Mouse (Mus musculus): ENCODE data around the gene Hip1. TPM values are rescaled to one million over a fixed set of nuclear protein-coding genes. Genes with fewer than 3 reads are reported as not detected.
A peak's percentile ranks its signal among the peaks of the same experiment; 100 is the strongest.
"Not testable (repeated sequence)": the region's sequence is repeated elsewhere in the genome, so short reads cannot be mapped to it uniquely, and the experiment has no call there.

Gene Hip1
- polyA plus RNA-seq, 1 experiment: 8.0 TPM

DNA sequence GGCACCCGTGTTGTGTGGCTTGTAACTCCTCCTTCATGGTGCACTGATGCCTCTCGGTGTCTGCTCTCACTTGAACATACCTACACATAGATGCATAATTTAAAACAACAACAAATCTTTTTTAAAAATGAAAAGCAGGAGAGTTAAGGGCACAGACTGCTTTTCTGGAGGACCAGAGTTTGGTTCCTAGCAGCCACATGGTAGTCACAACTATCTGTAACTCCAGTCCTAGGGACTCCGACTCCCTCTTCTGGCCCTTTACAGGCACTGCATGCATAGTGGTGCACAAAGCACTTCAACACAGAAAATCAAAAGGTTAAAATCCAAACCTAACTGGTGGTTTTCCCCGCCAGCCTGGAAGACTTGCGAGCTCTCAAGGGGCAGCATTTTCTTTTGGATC is 171.3 kb downstream of the Hip1 start:
- TF ChIP-seq CTCF (IDR thresholded peaks at IDR 0.05; ENCODE audit: extremely low read depth, insufficient read length, insufficient replicate concordance, low read depth, low read length) (no peak; the same call in 1 of the 2 replicates), POLR2A (IDR thresholded peaks at IDR 0.05; ENCODE audit: low read depth, low read length) (no peak)
- peaks cover 47% of the 10 kb centered on the region for H3K36me3 ChIP-seq (ENCODE audit: control insufficient read depth, insufficient read depth, low read length)
- no peak overlapping the region for H3K27ac ChIP-seq (ENCODE audit: insufficient read depth, low read depth, low read length)
- no peaks in the 10 kb centered on the region; the same call in 1 of the 2 replicates for H3K4me1 ChIP-seq (ENCODE audit: control insufficient read depth, insufficient read depth, insufficient read length, low read length)
- 96% methylated on average over 5 of the region's 5 CpGs for WGBS
- H3K27me3 ChIP-seq (ENCODE audit: control insufficient read depth, insufficient read depth, low read length): no peaks in the 10 kb centered on the region
- H3K4me3 ChIP-seq (ENCODE audit: low read depth, low read length): no peak overlapping the region

DNA sequence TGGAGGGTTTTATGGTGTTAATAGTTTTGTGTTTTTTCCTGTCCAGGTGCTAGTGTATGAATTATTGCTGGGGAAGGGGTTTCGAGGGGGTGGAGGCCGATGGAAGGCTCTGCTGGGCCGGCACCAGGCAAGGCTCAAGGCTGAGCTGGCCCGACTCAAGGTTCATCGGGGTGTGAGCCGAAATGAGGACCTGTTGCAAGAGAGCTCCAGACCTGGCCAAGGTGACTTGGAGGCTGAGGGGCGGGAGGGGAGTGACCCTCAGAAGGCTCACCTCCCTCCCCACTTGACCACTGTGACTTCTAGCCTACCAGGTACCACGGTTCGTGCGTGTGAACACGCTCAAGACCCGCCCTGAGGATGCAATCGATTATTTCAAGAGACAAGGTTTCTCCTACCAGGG is 173.7 kb downstream of the Hip1 start:
- Histone ChIP-seq H3K27me3 (ENCODE audit: control insufficient read depth, insufficient read depth, low read length) (no peaks in the 10 kb centered on the region), H3K4me3 (ENCODE audit: low read depth, low read length) (no peak overlapping the region), H3K27ac (ENCODE audit: insufficient read depth, low read depth, low read length) (no peak overlapping the region), H3K36me3 (ENCODE audit: control insufficient read depth, insufficient read depth, low read length) (peaks cover 30% of the 10 kb centered on the region), H3K4me1 (ENCODE audit: control insufficient read depth, insufficient read depth, insufficient read length, low read length) (no peaks in the 10 kb centered on the region; the same call in 1 of the 2 replicates)
- WGBS: 94% methylated on average over 13 of the region's 13 CpGs
- TF ChIP-seq CTCF (IDR thresholded peaks at IDR 0.05; ENCODE audit: extremely low read depth, insufficient read length, insufficient replicate concordance, low read depth, low read length): no peak
- no peak for TF ChIP-seq POLR2A (IDR thresholded peaks at IDR 0.05; ENCODE audit: low read depth, low read length)

DNA sequence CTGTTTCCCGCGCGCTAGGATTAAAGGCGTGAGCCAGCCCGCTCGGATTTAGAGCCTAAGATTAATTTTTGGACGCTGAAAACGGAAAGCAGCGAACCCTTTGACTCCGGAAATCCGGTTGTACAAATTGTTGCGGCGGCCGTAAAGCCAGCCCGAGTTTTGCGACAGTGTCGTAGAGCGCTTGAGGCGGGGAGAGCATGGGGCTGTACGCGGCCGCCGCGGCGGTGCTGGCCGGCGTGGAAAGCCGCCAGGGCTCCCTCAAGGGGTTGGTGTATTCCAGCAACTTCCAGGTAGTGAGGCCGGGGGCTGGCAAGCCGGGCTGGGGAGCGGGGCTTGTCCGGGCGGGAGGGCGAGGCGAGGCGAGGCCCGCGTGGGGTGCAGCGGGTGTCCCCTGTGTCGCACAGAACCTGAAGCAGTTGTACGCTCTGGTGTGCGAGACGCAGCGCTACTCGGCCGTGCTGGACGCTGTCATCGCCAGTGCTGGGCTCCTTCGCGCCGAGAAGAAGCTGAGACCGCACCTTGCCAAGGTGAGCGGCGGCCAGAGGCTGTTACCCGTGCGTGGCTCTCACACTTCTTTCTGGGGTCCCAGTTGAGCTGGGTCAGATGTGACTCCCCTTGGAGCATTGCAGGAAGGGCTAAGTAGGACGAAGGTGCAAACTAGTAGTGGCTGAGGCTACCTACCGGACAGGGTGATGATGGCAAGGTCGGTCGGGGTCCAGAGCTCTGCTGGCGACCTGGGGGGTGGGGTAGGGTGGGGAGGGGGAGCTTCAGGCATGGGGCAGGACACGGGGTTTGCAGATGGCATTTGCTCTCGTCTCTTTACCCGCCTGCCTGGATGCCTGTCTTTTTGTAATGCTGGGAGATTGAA is 174.9 kb downstream of the Hip1 start, which contains the start of gene Nsun5:
Gene Nsun5 (plus strand): TSS at position 167 of the 868 bp plus-strand sequence.
- Histone ChIP-seq H3K36me3 (ENCODE audit: control insufficient read depth, insufficient read depth, low read length) (peaks cover 20% of the 10 kb centered on the region), H3K4me3 (ENCODE audit: low read depth, low read length) (peak within 1 kb of the TSS; percentile 98), H3K4me1 (ENCODE audit: control insufficient read depth, insufficient read depth, insufficient read length, low read length) (no peaks in the 10 kb centered on the region; the same call in 1 of the 2 replicates), H3K27ac (ENCODE audit: insufficient read depth, low read depth, low read length) (peak within 1 kb of the TSS; percentile 48), H3K27me3 (ENCODE audit: control insufficient read depth, insufficient read depth, low read length) (no peaks in the 10 kb centered on the region)
- TF ChIP-seq CTCF (IDR thresholded peaks at IDR 0.05; ENCODE audit: extremely low read depth, insufficient read length, insufficient replicate concordance, low read depth, low read length) (no peak), POLR2A (IDR thresholded peaks at IDR 0.05; ENCODE audit: low read depth, low read length) (0 out of 2 replicates have a peak, but pooled peaks have one; percentile 36)
- under 1% methylated on average over 64 of the region's 64 CpGs for WGBS

DNA sequence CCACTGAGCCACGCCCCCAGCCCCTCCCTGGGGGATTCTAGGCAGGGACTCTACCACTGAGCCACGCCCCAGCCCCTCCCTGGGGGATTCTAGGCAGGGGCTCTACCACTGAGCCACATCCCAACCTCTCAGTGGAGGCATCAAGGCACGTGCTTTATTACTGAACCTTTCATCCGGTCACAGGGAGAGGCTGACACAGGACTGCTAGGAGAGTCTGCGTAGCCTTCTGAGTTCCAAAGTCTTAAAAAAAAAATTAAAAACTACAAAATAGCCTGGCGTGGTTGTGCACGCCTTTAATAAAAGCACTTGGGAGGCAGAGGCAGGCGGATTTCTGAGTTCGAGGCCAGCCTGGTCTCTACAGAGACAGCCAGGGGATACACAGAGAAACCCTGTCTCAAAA is 175.7 kb downstream of the Hip1 start:
- H3K27ac ChIP-seq (ENCODE audit: insufficient read depth, low read depth, low read length); H3K27me3 ChIP-seq (ENCODE audit: control insufficient read depth, insufficient read depth, low read length): not testable (repeated sequence)
- WGBS: 50% methylated on average over 9 of the region's 9 CpGs

DNA sequence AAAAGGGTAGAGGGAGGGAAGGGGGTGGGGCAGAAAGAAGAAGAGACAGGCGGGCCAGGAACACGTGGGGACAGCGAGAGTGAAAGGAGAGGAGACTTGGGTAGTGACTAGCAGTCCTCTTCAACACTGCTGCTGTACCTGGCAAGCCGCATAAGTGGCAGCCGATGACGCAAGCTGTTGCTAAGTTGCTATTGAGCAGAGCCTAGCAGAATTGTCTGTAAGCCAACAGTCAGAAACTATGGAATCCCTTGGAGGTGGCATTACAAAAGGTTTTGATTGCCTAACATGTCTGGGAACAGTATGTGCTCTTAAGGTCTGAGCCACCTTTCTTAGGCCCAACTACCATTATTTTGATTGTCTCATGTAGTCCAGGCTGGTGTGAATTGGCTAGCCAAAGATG is 176.6 kb downstream of the Hip1 start:
- no peak for TF ChIP-seq POLR2A (IDR thresholded peaks at IDR 0.05; ENCODE audit: low read depth, low read length)
- TF ChIP-seq CTCF (IDR thresholded peaks at IDR 0.05; ENCODE audit: extremely low read depth, insufficient read length, insufficient replicate concordance, low read depth, low read length): no peak
- WGBS: 86% methylated on average over 6 of the region's 6 CpGs
- peaks cover 4% of the 10 kb centered on the region for H3K36me3 ChIP-seq (ENCODE audit: control insufficient read depth, insufficient read depth, low read length)

More for the DNA sequence above, 175.7 kb downstream of the Hip1 start:
- not testable (repeated sequence) for H3K4me1 ChIP-seq (ENCODE audit: control insufficient read depth, insufficient read depth, insufficient read length, low read length)
- Histone ChIP-seq H3K4me3 (ENCODE audit: low read depth, low read length) (peak overlapping the region; percentile 98), H3K36me3 (ENCODE audit: control insufficient read depth, insufficient read depth, low read length) (peaks cover 12% of the 10 kb centered on the region)

DNA sequence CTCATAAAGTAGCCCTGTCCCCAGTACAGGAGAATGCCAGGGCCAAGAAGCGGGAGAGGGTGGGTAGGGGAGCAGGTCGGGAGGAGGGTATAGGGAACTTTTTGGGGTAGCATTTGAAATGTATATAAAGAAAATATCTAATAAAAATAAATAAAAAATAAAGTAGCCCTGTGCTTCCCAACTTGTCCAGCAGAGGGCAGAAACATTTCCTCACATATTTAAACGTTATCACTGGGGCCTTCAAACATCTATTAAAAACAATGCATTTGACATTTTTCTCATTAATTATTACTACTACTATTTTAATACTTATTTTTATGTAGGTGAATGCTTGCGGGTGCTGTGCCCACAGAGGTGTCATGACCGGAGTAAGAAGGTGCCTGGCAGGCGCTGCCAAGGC is 177.1 kb downstream of the Hip1 start:
- 52% methylated on average over 6 of the region's 6 CpGs for whole genome bisulfite sequencing
- TF ChIP-seq CTCF (IDR thresholded peaks at IDR 0.05; ENCODE audit: extremely low read depth, insufficient read length, insufficient replicate concordance, low read depth, low read length) (no peak; the same call in 1 of the 2 replicates), POLR2A (IDR thresholded peaks at IDR 0.05; ENCODE audit: low read depth, low read length) (no peak)
- H3K27me3 ChIP-seq (ENCODE audit: control insufficient read depth, insufficient read depth, low read length): no peaks in the 10 kb centered on the region; the same call in 1 of the 2 replicates
- H3K4me1 ChIP-seq (ENCODE audit: control insufficient read depth, insufficient read depth, insufficient read length, low read length): no peaks in the 10 kb centered on the region; the same call in 1 of the 2 replicates
- peaks cover 1% of the 10 kb centered on the region; the same call in 1 of the 2 replicates for H3K36me3 ChIP-seq (ENCODE audit: control insufficient read depth, insufficient read depth, low read length)
- H3K27ac ChIP-seq (ENCODE audit: insufficient read depth, low read depth, low read length): no peak overlapping the region
- no peak overlapping the region for H3K4me3 ChIP-seq (ENCODE audit: low read depth, low read length)

More for the DNA sequence above, 176.6 kb downstream of the Hip1 start:
- Histone ChIP-seq H3K4me3 (ENCODE audit: low read depth, low read length) (no peak overlapping the region), H3K27ac (ENCODE audit: insufficient read depth, low read depth, low read length) (no peak overlapping the region), H3K4me1 (ENCODE audit: control insufficient read depth, insufficient read depth, insufficient read length, low read length) (no peaks in the 10 kb centered on the region; the same call in 1 of the 2 replicates), H3K27me3 (ENCODE audit: control insufficient read depth, insufficient read depth, low read length) (no peaks in the 10 kb centered on the region)

DNA sequence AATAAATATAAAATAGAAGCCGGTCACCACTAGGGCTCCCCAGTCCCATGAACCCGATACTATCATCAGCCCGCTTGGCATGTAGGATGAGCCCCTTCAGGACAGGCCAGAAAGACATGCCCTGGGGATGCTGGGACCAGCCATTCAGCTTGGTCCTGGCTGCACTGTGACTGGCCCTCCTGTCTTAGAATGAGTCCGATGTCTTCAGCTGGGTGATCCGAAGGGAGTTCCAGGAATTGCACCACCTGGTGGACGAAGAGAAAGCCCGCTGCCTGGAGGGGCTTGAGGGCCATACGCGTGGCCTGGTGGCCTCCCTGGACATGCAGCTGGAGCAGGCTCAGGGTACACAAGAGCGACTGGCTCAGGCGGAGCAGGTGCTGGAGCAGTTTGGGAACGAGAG is 181.4 kb downstream of the Hip1 start:
- 23% methylated on average over 12 of the region's 12 CpGs for WGBS
- TF ChIP-seq POLR2A (IDR thresholded peaks at IDR 0.05; ENCODE audit: low read depth, low read length): no peak
- TF ChIP-seq CTCF (IDR thresholded peaks at IDR 0.05; ENCODE audit: extremely low read depth, insufficient read length, insufficient replicate concordance, low read depth, low read length): peak; percentile 49; the same call in 1 of the 2 replicates

More for the DNA sequence above, 181.4 kb downstream of the Hip1 start:
- Histone ChIP-seq H3K27me3 (ENCODE audit: control insufficient read depth, insufficient read depth, low read length) (no peaks in the 10 kb centered on the region; the same call in 1 of the 2 replicates), H3K4me1 (ENCODE audit: control insufficient read depth, insufficient read depth, insufficient read length, low read length) (no peaks in the 10 kb centered on the region), H3K4me3 (ENCODE audit: low read depth, low read length) (no peak overlapping the region), H3K36me3 (ENCODE audit: control insufficient read depth, insufficient read depth, low read length) (no peaks in the 10 kb centered on the region), H3K27ac (ENCODE audit: insufficient read depth, low read depth, low read length) (no peak overlapping the region)
